Mouse (Mus musculus) left cerebral cortex, adult 8-10 months (tissue): ENCODE results near the gene Nrxn2. TPM values are rescaled to one million over a fixed set of nuclear protein-coding genes. Genes with fewer than 3 reads are reported as not detected.

Experiments used
- DNase-seq, 2 experiments: peaks; one replicate each; pipeline ENCODE4 v3.0.0; 2022; ENCODE audit warnings: low spot score in 2 of 2
- total RNA-seq, 4 experiments: library from RNA; stranded (reverse); gene quantifications; 2 replicates each; pipeline ENCODE4 v1.2.4; 2022

Gene Nrxn2
- total RNA-seq, 4 experiments from 2014 or later, result 469 to 523 (median 497) TPM

DNA sequence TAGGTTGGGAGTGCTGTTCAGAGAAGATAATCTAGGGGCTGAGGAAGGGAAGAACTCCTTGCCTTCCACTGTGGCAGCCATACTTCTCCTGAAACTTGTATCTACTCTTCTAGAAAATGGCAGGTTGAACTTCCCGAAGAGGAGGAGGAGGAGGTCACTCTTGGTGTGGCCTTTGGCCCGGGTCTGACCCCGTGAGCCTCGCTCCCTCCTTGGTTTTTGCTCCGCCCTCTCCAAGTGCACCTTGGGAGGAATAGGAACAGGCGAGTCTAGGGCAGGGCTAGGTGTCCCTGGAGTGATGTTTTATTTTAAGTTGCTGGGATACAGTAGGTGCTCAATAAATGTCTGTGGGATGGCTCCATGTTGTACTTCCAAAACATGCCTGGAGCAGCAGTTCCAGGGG is 96.4 kb downstream of the Nrxn2 start:
- no peak for DNase-seq

DNA sequence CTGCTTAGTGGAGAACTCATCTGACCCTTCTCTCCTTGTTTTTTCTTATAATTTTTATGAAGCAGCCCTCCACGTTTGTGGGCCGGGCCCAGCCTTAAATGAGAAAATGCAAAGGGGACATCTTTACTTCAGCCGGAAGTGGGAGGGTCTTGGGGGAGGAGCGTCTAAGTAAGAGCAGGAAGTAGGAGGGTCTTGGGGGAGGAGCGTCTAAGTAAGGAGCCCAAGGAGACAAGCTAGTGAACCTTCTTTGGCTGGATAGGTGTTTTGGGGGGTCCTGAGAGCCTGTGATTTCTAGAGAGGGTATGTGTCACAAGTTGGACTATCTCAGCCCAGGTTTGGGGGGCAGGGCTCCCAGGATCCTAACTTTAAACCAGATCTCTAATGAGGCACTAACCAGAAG is 96.9 kb downstream of the Nrxn2 start:
- no peak for DNase-seq

DNA sequence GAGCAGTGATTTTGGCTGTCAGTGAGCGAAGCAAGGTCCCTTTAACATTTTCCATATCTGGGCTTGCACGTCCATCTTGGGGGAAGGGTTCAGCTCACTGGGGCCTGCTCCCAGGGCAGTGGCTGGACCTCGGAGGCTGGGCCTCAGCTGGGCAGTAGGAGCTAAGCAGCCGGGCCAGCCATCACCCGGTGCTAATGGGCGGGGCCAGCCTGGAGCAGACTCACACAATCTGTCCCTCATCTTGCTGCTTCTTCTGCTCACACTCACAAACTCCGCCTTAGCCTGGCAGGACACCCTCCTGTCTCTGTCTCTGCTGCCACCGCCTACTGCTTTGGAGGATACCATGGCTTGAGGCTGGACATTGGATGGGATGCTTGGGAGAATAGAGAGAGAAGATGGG is 97.6 kb downstream of the Nrxn2 start:
- DNase-seq, result no peak

DNA sequence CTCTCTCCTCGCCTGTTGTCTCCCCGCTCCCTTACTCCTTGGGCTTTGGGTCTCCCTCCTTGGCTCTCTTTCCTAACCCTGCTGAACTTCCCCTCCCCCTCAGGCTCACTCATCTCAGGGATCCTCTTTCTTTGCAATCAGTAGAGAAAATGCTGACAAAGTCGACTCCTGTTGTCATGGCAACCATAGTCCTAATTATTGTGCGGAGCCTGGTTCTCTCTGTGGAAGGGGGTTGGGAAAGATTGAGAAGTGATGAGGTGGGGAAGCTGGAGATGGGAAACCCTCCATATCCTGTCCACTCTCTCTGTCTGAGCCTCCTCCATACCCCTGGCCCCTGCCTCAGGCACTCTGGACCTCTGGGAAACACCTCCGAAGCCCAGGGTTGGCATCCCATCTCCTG is 100.1 kb downstream of the Nrxn2 start:
- DNase-seq, result no peak

- no peak for DNase-seq
These were observed 101.0 kb downstream of the Nrxn2 start for GRCm38 (mm10) chr19:6519483-6519882.

DNA sequence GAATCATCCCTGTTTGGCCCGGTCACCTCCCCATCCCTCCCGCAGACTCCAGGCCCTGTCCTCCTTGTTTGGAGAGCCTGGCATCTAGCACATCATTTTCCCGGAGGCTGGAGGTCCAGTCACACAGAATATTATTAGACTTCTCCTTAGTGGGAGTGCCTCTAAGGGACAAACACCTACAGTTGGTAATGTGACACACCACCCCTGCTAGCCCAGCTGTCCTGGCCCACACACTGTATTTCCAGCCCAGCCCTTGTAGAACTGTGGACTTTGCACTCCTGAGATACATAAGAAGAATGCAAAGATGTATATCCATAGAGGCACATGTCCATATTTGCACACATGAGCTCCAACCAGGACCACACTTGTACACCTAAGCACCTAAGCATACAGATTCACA is 103.1 kb downstream of the Nrxn2 start:
- DNase-seq, result no peak

GRCm38 (mm10) chr19:6522289-6522688 is 103.8 kb downstream of the Nrxn2 start:
- DNase-seq, result no peak

DNA sequence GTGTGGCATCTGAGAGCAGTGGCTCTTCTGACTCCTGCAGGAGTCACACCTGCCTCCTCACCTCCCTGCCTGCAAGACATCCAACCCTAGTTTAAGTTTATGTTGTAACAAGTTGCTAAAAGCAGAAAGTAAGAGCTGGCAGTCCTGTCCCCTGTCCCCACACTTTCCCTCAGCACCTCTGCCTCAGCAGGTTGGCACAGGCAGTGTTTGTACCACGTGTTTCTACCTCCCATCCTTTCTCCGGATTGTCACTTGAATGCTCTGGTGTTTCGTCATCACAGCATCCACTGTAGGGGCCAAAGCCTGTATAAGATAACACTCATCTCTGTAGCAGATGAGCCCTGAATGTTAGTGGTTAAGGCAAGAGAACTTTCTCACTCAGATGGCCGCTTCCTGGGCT is 106.5 kb downstream of the Nrxn2 start:
- DNase-seq, result no peak

DNA sequence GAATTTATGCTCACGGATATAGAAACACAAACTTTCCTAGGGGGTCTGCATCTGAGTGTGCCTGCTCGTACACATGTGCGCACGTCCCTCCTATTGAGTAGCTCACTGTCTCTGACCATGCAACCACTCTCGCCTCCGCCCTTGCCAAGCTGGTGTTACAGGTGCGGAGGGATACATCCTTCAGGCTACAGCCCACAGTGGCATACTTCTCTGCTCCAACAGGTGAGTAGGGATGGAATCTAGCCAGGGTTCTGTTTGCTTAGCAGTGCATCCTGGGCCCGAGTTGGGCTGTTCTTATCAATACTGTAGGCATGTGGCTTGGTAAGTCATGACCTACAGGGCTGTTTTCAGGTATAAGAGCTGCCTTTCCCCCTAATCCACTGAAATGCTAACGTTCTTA is 107.5 kb downstream of the Nrxn2 start:
- no peak for DNase-seq

DNA sequence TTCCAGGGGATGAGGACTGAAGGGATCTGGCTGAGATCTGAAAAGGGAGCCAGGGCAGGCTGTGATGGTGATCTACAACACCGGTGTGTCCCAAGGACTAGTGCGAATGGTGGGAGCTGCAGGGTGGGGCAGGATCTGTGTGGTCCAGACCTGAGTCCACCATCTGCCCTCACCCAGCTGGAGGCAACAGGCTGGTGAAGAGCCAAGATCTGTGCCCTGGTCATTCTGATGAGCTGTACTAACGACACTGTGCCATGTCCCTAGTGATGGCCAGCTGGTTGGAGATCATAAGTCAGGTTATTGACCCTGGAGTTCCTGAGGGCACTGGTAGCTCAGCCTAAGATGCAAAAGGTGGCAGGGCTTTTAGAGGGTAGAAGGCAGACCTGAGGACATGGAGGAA is 108.9 kb downstream of the Nrxn2 start:
- DNase-seq, result no peak

DNA sequence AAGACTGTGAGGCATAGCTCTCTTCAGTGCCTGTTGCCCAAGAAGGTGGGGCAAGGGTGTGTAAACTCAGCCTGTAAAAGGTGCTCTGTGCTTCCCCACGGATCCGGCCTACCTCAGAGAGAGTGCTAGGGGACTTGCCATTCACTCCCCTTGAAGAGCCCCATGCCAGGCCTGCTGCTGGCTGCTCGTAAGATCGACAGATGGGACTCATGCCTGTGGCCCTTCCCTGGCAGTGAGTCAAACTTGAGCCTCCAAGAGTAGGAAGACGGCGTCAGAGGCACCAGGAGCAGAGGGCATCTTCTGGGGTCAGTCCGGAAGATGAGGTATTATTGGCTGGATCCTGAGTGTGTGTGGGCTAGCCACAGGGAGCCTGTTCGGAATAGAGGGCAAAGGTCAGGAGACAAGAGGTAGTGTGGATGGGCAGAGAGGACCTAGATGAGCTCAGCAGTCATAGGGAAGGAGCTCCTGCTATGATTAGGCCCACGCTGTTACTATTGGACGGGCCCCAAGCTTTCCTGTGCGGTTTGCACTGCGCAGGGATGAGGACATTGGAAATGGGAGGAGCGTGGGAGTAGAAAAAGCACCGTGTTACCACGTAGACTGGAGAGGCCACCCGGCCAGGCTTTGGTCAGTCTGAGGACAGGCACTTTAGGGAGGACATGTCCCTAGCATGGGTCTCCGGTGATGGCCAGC is 109.5 kb downstream of the Nrxn2 start:
- DNase-seq, result no peak

DNA sequence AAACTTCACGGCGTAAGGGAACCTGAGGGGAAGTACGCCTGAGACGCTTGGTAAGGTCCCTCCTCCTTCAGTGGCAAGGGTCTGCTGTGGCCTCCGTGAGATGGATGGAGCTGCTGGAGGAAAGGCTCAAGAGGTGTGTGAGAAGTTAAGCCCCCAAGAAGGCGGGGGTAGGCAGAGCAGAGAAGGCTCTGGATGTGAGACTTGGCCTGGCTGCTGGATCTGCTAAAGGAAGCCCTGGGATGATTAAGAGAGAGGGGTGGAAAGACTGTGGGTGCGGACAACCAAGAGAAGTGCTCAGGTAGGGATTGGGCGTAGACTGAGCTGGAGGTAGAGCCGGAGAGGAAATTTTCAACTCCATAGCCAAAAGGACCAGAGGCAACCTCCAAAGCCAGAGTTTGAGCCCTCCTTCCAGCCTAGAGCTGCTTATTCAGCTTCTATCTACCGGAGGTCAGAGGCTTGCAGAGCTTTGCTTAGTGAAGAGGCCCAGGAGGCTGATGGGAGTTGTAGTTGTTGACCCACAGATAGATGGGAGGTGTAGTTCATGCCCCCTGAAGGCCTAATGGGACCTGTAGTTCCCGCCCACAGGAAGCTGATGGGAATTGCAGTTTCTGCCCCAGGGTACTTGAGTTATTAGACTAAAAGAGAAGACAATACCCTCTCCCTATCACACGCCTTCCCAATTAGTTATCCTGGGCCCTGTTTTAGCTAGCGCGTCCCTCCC is 110.9 kb downstream of the Nrxn2 start:
- DNase-seq, result no peak

DNA sequence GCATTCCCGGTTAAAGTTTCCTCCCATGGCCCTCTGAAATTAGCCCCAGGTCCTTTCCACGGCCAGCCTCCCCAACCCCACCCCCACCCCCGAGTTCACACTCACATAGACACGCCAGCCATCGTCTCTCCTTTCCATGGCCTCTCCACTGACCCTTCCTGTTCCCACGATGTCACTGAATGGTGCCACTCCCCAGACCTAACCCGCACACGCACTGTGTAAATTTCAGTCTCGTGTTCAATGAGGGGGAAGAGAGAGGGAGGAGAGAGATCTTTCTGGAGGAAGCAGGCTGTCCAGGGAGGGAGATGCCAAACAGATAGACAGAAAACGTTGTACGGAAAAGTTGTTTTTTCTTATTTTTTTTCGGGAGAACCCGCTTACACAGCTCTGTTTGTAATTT is 111.8 kb downstream of the Nrxn2 start:
- no peak for DNase-seq

DNA sequence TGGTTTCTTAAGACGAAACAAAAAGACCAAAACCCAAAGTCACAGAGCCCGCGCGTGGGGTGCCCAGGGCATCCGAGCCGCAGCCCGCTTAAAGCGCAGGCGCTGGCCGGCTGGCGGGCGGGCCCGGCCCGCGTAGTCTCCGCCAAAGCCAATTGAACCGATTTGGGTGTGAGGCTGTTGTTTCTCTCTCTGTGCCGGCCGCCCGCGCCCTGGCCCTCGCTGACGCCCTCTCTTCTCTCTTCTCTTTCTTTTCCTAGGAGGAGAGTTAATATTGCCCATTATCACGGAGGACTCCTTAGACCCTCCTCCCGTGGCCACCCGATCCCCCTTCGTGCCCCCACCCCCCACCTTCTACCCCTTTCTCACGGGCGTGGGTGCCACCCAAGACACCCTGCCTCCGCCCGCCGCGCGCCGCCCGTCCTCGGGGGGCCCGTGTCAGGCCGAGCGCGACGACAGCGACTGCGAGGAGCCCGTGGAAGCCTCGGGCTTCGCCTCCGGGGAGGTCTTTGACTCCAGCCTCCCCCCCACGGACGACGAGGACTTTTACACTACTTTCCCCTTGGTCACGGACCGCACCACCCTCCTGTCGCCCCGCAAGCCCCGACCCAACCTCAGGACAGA is 112.6 kb downstream of the Nrxn2 start:
- DNase-seq, result no peak

GRCm38 (mm10) chr19:6531832-6532471 is 113.4 kb downstream of the Nrxn2 start:
- no peak for DNase-seq

DNA sequence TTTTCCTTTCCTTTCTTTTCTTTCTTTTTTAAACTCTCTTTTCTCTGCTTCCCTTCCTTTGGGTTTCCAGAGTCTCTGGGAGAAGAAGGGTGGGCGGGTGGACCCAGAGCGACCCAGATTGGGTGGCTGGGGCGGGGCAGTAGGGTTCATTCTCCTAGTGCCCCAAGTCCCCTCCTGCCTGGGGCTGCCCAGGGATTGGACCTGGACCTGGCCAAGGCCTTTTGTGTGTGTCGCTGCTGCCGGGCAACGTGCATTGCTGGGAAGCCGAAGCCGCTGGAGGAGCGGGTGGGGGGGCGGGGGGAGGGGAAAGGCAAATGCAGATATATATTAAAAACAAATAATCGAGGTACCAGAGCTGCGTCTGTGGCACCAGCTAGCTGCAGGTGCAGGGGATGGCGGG is 114.1 kb downstream of the Nrxn2 start:
- DNase-seq, result no peak

DNA sequence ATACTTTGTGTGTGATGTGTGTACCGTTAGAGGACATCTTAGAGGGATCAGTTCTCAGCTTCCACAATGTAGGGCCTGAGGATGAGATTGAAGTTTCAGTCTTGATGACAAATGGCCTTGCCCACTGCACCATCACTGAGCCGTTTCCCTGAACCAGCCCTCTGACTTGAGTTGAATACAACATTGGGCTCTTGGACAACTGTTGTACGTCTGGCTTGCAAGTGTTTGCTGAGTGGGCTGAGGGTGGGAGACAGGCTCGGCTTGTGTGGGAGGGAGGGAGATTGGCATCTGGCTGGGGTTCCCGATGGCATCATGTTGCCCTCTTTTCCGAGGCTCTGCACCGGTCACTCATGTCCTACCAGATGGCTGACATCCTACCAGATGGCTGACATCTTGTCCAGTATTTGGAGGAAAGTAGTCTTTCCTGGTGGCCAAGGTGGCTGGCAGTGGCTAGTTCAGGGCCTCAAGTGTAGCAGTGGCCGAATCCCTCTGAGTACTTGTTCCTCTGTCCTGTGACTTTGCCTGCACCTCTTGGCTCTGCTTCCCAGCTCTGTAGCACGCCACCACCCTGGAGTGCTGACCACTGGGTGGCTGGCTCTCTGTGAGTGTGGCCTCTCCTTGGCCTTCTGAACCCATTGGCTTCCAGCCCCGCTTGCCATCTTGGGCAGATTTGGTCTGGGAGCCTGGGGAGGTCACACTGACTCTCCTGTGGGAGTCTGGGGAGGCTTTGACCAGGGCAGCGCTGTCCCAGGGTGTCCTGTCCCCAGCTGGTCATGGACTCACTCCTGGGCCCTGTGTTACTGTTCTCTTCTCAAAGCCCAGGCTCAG is 115.0 kb downstream of the Nrxn2 start:
- no peak for DNase-seq

DNA sequence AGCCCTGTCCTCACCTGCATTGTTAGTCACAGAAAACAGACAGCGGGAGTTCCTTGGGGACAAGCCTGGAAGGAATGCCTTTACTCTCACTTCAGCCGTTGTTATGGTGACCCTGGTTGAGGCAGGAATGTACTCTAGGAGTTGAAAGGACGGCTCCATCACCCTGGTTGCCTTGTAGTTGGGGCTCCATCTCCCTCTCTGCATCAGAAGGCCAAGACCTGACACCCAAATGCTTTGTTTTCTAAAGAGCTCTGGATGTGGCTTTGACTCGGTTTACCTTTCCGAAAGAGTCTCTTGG is 115.5 kb downstream of the Nrxn2 start:
- DNase-seq, result no peak

GRCm38 (mm10) chr19:6536201-6536600 is 117.7 kb downstream of the Nrxn2 start:
- no peak for DNase-seq

GRCm38 (mm10) chr19:6536696-6537095 is 118.2 kb downstream of the Nrxn2 start:
- no peak for DNase-seq

GRCm38 (mm10) chr19:6537526-6537925 is 119.0 kb downstream of the Nrxn2 start:
- DNase-seq, result no peak

DNA sequence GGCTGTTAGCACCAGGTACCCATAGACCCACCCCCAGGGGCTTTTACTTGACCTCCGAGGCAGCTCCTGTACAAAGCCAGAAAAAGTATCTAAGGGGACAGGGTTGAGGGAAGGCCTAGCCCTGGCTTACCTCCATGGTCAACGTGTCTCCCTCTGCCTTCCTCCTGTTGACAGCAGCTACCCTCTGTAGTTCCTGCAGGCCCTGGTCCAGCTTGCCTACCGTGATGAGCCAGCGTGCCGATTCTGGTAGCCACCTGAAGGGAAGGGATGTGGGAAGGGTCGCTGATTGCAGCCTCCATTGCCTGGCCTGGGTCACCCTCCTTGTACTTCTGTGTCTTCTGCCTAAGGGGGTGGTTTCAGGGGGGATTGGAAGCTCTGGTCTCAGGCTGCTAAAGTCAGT is 120.0 kb downstream of the Nrxn2 start:
- no peak for DNase-seq
